Mouse (Mus musculus) testis, postnatal 10 days (tissue): ENCODE measurements around the gene Btnl1.

Source experiments
- DNase-seq: peaks from one replicate; pipeline ENCODE4 v3.0.0; 2021; ENCODE audit warnings: low spot score

Btnl1 gene

DNA sequence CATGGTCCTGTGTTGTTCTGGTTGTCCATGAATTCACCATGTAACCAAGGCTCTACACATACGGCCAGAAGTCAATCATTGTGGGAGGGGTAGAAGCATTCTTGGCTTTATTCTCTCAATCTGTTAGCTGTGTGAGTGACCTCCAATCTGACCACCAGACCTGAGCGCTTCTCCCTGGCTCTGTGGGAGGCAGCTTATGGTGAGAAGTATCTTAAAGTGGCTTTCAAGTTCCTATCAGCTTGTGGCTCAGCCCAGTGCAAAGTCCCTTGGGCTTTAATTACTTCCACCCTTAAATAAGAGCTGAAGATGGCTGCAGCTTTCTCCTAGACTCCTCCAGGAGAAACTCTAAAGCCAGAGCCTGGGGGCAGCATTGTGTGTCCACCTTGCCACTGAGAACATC, at the start of gene Btnl1:
Gene Btnl1 (plus strand): TSS at position 286 of the 400 bp plus-strand sequence.
- DNase-seq: no peak

DNA sequence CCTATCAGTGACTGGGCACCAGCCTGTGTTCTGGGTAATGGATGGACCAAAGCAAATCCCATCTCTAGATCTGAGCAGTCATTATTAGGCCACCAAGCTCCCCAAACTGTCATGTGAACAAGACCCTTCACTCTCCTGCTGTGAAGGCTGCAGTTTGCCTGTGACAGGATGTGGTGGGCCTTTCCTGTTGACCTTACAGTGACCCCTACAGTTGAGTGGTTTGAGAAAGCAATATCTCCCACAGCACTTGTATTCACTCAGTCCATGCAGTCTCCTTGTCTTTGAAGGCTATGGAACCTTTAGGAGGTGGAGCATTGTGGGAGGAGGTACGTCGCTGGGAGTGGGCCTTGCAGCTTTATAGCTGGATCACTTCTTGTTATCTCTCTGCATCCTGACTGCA, 47.1 kb upstream of the Btnl1 start:
- no peak for DNase-seq

DNA sequence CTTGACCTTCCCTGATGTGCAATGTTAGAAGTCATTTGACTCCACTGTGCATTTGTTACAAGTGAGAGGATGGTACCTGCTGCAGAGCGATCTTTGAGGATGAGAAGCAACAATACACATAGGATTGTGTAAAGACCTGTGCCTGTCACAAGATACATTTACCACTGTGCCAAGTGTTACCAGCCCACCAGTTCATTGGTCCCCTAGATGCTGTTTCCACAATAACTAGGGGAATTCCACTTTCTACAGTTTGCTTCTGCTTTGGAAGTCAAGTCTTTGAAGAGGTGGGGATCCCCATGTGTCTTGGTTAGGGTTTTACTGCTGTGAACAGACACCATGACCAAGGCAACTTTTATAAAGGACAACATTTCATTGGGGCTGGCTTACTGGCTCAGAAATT, 45.7 kb upstream of the Btnl1 start:
- no peak for DNase-seq

DNA sequence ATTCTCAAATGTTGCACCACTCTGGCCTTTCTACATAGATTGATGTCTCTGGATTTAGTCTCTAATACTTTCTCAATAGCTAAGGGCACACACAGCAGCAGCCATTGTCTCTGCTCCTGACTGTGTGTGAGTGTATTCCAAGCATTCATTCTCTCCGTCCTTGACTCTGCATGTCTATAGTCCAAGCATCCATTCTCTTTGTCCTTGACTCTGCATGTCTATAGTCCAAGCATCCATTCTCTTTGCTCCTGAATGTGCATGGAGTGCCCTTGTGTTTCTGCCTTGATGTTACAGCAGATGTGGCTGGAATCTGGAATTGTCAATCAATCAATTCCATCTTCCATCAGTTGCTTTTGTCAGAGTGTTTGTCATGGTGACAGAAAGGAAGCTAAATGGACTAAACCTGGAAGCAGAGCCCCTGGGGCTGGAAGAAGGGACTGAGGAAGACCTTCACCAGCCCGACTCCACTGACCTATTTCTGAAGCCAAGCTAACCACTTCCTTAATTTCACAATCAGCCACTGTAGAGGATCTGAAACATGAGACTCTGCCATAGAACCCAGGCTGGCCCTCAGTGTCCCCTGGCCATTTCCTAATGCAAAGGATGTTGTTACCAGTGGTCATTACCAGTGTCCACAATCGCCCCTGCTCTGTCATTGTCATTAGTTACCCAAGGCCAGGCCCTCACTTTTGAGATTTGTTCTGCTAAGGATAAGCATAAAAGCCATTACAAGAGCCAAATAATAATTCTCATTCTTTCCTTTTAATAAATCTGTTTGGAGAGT, 36.1 kb upstream of the Btnl1 start:
- DNase-seq: no peak

DNA sequence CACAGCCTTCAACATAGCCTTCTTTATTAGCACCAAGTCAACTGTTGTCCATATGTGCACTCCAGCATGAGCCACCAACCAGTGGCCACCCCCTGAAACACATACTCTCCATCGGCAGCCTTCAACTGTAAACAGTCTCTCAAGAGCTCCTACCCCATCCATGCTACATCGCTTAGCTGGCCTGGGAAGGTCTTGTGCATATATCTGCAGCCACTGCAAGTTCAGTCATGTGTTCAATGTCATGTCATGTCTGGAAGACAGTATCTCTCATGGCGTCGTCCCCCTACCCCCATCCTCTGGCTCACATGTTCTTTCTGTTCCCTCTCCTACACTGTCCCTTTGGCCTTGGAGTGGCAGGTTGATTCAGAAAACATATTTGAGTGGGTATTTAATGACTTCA, 32.0 kb upstream of the Btnl1 start:
- no peak for DNase-seq

DNA sequence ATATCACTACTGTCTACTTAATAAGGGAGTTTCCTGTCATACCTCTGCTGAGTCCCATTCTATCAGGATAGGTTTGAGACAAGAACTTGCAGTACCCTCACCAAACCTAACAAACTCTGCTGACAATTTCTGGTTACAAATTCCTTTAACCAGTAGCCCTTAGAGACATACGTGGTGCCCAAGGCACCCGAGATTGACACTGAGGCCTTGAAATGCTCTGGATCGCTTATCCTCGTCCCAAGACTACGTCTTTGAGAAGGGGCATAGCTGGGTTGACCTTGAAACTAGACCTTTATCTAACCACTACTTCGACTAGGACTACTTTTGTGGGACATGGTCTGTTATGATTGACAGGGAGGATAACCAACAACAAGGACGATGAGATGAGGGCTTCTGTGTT, 31.4 kb upstream of the Btnl1 start:
- DNase-seq: no peak

DNA sequence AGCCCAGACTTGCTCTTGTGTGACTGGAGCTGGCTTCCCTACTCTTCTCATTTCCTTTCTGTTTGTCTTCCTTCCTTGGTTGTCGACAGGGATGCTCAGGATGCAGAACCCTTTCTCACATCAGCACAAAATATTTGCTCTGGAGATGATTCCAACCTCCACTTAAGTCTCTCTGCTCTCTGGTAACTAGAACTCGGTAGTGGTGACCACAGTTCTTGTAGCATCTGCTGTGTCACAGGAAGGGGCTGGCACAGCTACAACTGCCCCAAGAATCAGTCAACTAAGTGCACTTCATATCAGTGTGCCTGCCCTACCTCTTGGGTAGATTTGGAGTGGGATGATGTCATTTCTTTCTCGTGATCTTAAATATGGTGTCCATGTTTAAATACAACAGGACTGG, 30.9 kb upstream of the Btnl1 start:
- DNase-seq: no peak

DNA sequence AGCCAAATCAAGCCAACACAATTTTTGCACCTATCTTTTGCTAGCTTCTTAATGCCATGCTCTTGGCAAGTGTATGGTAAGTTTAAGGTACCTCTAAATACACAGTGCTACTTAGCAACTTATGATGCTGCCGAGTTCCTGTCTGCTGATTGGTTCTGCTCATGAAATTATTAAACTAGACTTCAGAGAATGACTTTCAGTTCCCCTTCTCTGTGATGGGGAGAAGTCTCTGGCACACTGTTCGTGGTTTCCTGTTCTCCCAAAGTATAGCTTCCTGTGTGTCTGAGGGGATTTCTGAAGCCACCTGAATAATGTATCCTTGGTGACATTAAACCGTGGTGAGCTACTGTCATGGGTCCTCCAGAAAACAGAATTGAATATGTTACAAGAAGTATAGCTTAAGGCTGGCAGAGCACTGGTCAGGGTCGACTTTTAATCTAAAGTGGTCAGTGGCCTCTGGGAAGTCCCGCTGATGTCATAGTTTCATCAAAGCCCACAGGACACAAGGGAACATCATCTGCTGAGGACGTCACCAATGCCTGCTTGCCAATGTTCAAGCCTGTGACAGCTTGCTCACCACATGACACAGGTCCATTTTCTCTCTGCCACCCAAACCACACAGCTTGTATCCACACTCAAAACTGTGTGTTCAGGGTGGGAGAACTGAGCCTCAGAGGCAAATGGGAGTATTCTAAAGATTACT, 29.2 kb upstream of the Btnl1 start:
- DNase-seq: no peak

GRCm38 (mm10) chr17:34349429-34349828, 27.5 kb upstream of the Btnl1 start:
- peak; percentile 87 for DNase-seq

DNA sequence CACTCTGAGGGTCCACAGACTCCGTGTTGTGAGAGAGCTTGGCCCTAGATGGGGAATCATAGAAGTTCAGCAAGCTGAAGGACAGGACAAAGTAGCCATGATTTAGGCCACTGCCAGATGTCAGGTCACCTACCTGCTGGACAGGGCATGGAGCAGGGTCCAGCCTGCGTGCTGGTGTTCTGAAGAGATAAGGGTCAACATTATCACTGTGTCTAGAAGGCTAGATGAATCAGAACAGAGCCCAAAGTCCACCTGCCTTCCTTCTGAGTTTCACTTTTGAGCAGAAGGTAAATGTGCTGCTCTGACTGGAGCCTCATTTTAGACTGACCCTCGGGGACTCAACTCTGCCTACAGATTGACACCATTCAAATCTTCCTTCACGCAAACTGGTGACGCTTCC, 22.4 kb upstream of the Btnl1 start, which contains the start of gene Btnl2:
Gene Btnl2 (plus strand): TSS at position 284 of the 400 bp plus-strand sequence.
- DNase-seq: no peak

GRCm38 (mm10) chr17:34354940-34355339, 22.0 kb upstream of the Btnl1 start:
- DNase-seq: no peak

DNA sequence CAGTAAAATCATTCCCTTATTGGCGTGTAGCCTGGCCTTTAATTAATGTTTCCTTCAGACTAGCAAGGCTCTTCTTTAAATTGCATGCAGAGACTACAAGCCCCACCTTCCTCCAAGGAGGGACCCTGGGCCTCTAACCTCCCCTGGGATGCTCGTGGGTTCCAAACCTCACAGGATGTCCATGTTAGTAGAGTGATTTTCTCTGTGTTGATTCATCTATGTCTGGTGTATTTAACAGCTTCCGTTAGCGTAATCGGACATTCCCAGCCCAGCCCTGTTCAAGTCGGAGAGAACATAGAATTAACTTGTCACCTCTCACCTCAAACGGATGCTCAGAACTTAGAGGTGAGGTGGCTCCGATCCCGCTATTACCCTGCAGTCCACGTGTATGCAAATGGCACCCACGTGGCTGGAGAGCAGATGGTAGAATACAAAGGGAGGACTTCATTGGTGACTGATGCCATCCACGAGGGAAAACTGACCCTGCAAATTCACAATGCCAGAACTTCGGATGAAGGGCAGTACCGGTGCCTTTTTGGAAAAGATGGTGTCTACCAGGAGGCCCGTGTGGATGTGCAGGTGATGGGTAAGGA, 13.9 kb upstream of the Btnl1 start:
- DNase-seq: no peak

GRCm38 (mm10) chr17:34363676-34364310, 13.1 kb upstream of the Btnl1 start:
- no peak for DNase-seq

- peak; percentile 59 for DNase-seq
Measured at GRCm38 (mm10) chr17:34365031-34365430, 11.9 kb upstream of the Btnl1 start.

- DNase-seq: no peak
Measured at GRCm38 (mm10) chr17:34370563-34370962, 6.4 kb upstream of the Btnl1 start.

GRCm38 (mm10) chr17:34373055-34373709, 3.8 kb upstream of the Btnl1 start:
- no peak for DNase-seq

- no peak for DNase-seq
Measured at GRCm38 (mm10) chr17:34377450-34378209, 698 bp downstream of the Btnl1 start.

GRCm38 (mm10) chr17:34378716-34379115, 1.8 kb downstream of the Btnl1 start:
- DNase-seq: no peak

DNA sequence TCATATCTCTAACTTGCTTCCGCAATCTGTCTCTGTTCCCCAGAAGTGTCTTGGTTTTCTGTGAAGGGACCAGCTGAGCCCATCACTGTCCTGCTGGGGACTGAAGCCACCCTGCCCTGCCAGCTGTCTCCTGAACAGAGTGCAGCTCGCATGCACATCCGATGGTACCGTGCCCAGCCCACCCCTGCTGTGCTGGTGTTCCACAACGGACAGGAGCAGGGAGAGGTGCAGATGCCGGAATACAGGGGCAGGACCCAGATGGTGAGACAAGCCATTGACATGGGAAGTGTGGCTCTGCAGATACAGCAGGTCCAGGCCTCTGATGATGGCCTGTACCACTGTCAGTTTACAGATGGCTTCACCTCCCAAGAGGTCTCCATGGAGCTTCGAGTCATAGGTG, 2.5 kb downstream of the Btnl1 start:
- DNase-seq: no peak

- DNase-seq: no peak
Measured at GRCm38 (mm10) chr17:34381876-34382275, 4.9 kb downstream of the Btnl1 start.

GRCm38 (mm10) chr17:34383212-34383611, 6.3 kb downstream of the Btnl1 start:
- DNase-seq: peak; percentile 74
